Mouse (Mus musculus) brain, embryonic 18.5 days (tissue): ENCODE measurements at regions not wholly inside any gene's neighbourhood (a gene's known extent, or its start where the extent isn't known, plus 50 kb on each side); places are given as distances from the start of the nearest gene placed in this dataset.

ENCODE experiments used
- DNase-seq: peaks from one replicate; pipeline ENCODE4 v3.0.0-alpha.2; 2012; ENCODE audit warnings: low read depth, low spot score

- no peak for DNase-seq
These were observed 541.8 kb upstream of the Cdh20 start for GRCm38 (mm10) chr1:104226493-104226892.

GRCm38 (mm10) chr1:104226901-104227300, 541.4 kb upstream of the Cdh20 start:
- DNase-seq: peak; percentile 60

GRCm38 (mm10) chr1:104241605-104242004, 526.7 kb upstream of the Cdh20 start:
- DNase-seq: no peak

- no peak for DNase-seq
These were observed 502.6 kb upstream of the Cdh20 start for GRCm38 (mm10) chr1:104265775-104266174.

GRCm38 (mm10) chr1:104307941-104308340, 460.4 kb upstream of the Cdh20 start:
- no peak for DNase-seq

- no peak for DNase-seq
These were observed 456.7 kb upstream of the Cdh20 start for GRCm38 (mm10) chr1:104311617-104312016.

GRCm38 (mm10) chr1:104315058-104315457, 453.3 kb upstream of the Cdh20 start:
- no peak for DNase-seq

GRCm38 (mm10) chr1:104318020-104318419, 450.3 kb upstream of the Cdh20 start:
- DNase-seq: no peak

GRCm38 (mm10) chr1:104332666-104333370, 435.5 kb upstream of the Cdh20 start:
- no peak for DNase-seq

- no peak for DNase-seq
These were observed 434.8 kb upstream of the Cdh20 start for GRCm38 (mm10) chr1:104333577-104333976.
